In the genomic region with DNA sequence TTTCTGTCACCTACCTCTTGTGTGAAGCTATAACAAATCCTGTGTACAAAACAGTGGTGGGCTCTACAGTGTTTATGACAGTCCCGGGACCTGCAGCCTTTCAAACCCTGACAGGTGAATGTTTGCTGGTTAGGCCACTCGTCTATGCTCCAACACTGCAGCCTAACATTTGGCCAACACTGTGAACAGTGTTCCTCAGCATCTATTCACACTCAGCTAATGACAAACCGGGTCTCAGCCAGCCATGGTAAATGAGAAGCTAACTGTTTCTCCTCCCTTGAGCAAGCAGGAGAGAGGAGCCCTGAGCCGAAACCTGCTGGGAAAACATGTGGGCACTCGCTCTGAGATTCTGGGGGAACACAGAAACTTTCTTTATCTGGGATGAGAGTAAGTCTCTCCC, we compare ENCODE assay signal across 28 mouse cellular contexts.
"Had no signal": no experiment of that assay in that cellular context is flagged by ENCODE, and none has a peak within 500 bp of the region (broad histone marks: within the 10 kb centered on the region; RNA-seq: fewer than 3 reads in every experiment).

No protein-coding gene starts in this region.

- H3K36me3 ChIP-seq: limb, embryonic 10.5 days; limb, embryonic 12.5 days; limb, embryonic 13.5 days; limb, embryonic 15.5 days; liver, embryonic 12.5 days; liver, embryonic 13.5 days; liver, embryonic 15.5 days; lung, embryonic 15.5 days; midbrain, embryonic 10.5 days; midbrain, embryonic 12.5 days; midbrain, embryonic 13.5 days; midbrain, embryonic 15.5 days; neural tube, embryonic 12.5 days had no signal

- DNase-seq: left cerebral cortex, postnatal 4 days; liver; liver, embryonic 13.5 days; liver, postnatal 0 days; lung, adult 18-20 months; lung, adult 2 months; lung, embryonic 14.5 days; lung, postnatal 10 days; lung, postnatal 14 days; lung, postnatal 36 days; lung, postnatal 4 days; midbrain, embryonic 14.5 days had no signal

- H3K4me3 ChIP-seq: limb, embryonic 10.5 days; limb, embryonic 12.5 days; limb, embryonic 13.5 days; limb, embryonic 15.5 days; liver, embryonic 12.5 days; liver, embryonic 13.5 days; liver, embryonic 15.5 days; lung, embryonic 15.5 days; megakaryocyte, embryonic 14.5 days; midbrain, embryonic 10.5 days; midbrain, embryonic 12.5 days; midbrain, embryonic 13.5 days; midbrain, embryonic 15.5 days; myocyte; neural tube, embryonic 12.5 days had no signal

- H3K9me3 ChIP-seq: limb, embryonic 10.5 days; limb, embryonic 12.5 days; limb, embryonic 13.5 days; limb, embryonic 15.5 days; liver, embryonic 12.5 days; liver, embryonic 13.5 days; liver, embryonic 15.5 days; lung, embryonic 15.5 days; midbrain, embryonic 10.5 days; midbrain, embryonic 12.5 days; midbrain, embryonic 13.5 days; midbrain, embryonic 15.5 days; neural tube, embryonic 12.5 days had no signal

- H3K27ac ChIP-seq: limb, embryonic 10.5 days; limb, embryonic 12.5 days; limb, embryonic 13.5 days; limb, embryonic 15.5 days; liver, embryonic 12.5 days; liver, embryonic 13.5 days; liver, embryonic 14.5 days; liver, embryonic 15.5 days; lung, embryonic 15.5 days; macrophage; midbrain, embryonic 10.5 days; midbrain, embryonic 12.5 days; midbrain, embryonic 13.5 days; midbrain, embryonic 15.5 days; neural tube, embryonic 12.5 days had no signal

- H3K27me3 ChIP-seq: limb, embryonic 13.5 days; limb, embryonic 15.5 days; liver, embryonic 13.5 days; liver, embryonic 15.5 days; megakaryocyte, embryonic 14.5 days; midbrain, embryonic 12.5 days; midbrain, embryonic 13.5 days; midbrain, embryonic 15.5 days; neural tube, embryonic 12.5 days had no signal

- H3K4me1 ChIP-seq: limb, embryonic 10.5 days; limb, embryonic 12.5 days; limb, embryonic 13.5 days; limb, embryonic 15.5 days; liver, embryonic 15.5 days; lung, embryonic 15.5 days; midbrain, embryonic 10.5 days; midbrain, embryonic 12.5 days; midbrain, embryonic 13.5 days; midbrain, embryonic 15.5 days; neural tube, embryonic 12.5 days had no signal
